Comparison of ENCODE assay signal across 9 mouse cellular contexts in the genomic region with DNA sequence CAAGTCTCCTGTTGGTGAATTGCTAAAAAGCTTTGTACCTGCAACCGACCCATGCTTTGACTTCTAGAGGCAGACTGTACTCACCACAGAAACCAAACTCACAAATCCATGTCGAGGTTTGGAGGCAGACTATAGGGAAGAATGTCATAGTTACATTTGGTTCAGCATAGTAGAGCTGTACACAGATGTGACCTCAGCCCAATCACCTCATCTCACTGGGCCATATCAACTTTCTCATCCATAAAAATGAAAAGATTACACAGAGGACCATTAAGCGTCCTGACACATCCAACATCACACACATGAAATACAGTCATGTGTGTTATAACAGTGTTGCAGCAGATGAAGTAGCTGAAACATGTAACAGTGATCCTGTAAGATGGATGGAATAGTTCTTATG. TPM values are rescaled to one million over a fixed set of nuclear protein-coding genes. Genes with fewer than 3 reads are reported as not detected.
DNase-seq lines count a peak whose midpoint lies in the region; ATAC-seq and TF ChIP-seq lines count a peak whose summit lies in the region.
"Had no signal": no experiment of that assay in that cellular context is flagged by ENCODE, and none has a peak within 500 bp of the region (broad histone marks: within the 10 kb centered on the region; RNA-seq: fewer than 3 reads in every experiment).

No protein-coding gene starts in this region.

- H3K36me3 ChIP-seq in heart, adult 2 months (ENCODE audit: control insufficient read depth, insufficient read depth, low read length) = peaks cover 2% of the 10 kb centered on the region
- no peaks in the 10 kb centered on the region for H3K36me3 ChIP-seq in liver, embryonic 15.5 days (replicated peaks)
- H3K36me3 ChIP-seq in liver, embryonic 11.5 days (ENCODE audit: control insufficient read depth, insufficient read depth, low read length) = no peaks in the 10 kb centered on the region
- no peaks in the 10 kb centered on the region for H3K36me3 ChIP-seq in embryonic facial prominence, embryonic 11.5 days (replicated peaks; ENCODE audit: control insufficient read depth, insufficient read depth, low read depth, low read length)
- H3K36me3 ChIP-seq in limb, embryonic 12.5 days = no peaks in the 10 kb centered on the region

- intact Hi-C loops in heart, adult 2 months (cut with DNase I) = loop anchor here (2.0 to 5.0 kb wide), 2 partner anchors 14 to 108 kb away; no protein-coding TSS in a partner anchor
- intact Hi-C loops in heart, postnatal 25 days (cut with DNase I) = loop anchor here (5.0 kb wide), 2 partner anchors 52 to 63 kb away; no protein-coding TSS in a partner anchor

- DNase-seq in heart, adult 2 months = no peak
- DNase-seq in heart, postnatal 25 days (ENCODE audit: low spot score) = no peak
- DNase-seq in liver, embryonic 11.5 days (ENCODE audit: low spot score) = no peak
- DNase-seq in embryonic facial prominence, embryonic 11.5 days (ENCODE audit: low spot score) = no peak
- no peak for DNase-seq in adrenal gland, adult (ENCODE audit: inconsistent age in 2 of 2, low spot score in 1 of 2)
- DNase-seq in layer of hippocampus, postnatal 14 days (ENCODE audit: low spot score in 2 of 2) = no peak
- DNase-seq: kidney, adult 11 months had no signal

- TF ChIP-seq POLR2A in heart, adult 2 months (IDR thresholded peaks at IDR 0.05; ENCODE audit: insufficient read depth, low read depth, low read length) = no peak

- H3K79me2 ChIP-seq in heart, adult 2 months (replicated peaks; ENCODE audit: control insufficient read depth, insufficient read depth, low read length) = no peaks in the 10 kb centered on the region

- H3K27me3 ChIP-seq in heart, adult 2 months (ENCODE audit: control insufficient read depth, insufficient read depth, low read length) = no peaks in the 10 kb centered on the region
- H3K27me3 ChIP-seq in liver, embryonic 15.5 days = no peaks in the 10 kb centered on the region
- no peaks in the 10 kb centered on the region for H3K27me3 ChIP-seq in liver, embryonic 11.5 days (replicated peaks; ENCODE audit: control insufficient read depth, insufficient read depth, low read length)
- no peaks in the 10 kb centered on the region for H3K27me3 ChIP-seq in embryonic facial prominence, embryonic 11.5 days (ENCODE audit: control insufficient read depth, insufficient read depth, low read length)
- no peaks in the 10 kb centered on the region for H3K27me3 ChIP-seq in limb, embryonic 12.5 days

- H3K4me1 ChIP-seq in heart, adult 2 months (ENCODE audit: control insufficient read depth, insufficient read depth, low read length) = peaks cover 5% of the 10 kb centered on the region
- peaks cover 12% of the 10 kb centered on the region for H3K4me1 ChIP-seq in liver, embryonic 15.5 days (replicated peaks)
- H3K4me1 ChIP-seq in liver, embryonic 11.5 days (replicated peaks; ENCODE audit: control insufficient read depth, insufficient read depth, low read length) = no peaks in the 10 kb centered on the region; the same call in 1 of the 2 replicates
- no peaks in the 10 kb centered on the region for H3K4me1 ChIP-seq in embryonic facial prominence, embryonic 11.5 days (ENCODE audit: control insufficient read depth, insufficient read depth, low read length)
- H3K4me1 ChIP-seq in limb, embryonic 12.5 days (replicated peaks) = peaks cover 11% of the 10 kb centered on the region

- H3K9ac ChIP-seq in heart, adult 2 months (ENCODE audit: low read depth, low read length) = peak overlapping the region; percentile 57; the same call in 1 of the 2 replicates
- no peak overlapping the region for H3K9ac ChIP-seq in liver, embryonic 15.5 days
- H3K9ac ChIP-seq in liver, embryonic 11.5 days (ENCODE audit: low read depth, low read length) = no peak overlapping the region
- no peak overlapping the region for H3K9ac ChIP-seq in embryonic facial prominence, embryonic 11.5 days (replicated peaks; ENCODE audit: low read length)
- no peak overlapping the region for H3K9ac ChIP-seq in limb, embryonic 12.5 days (replicated peaks)

- H3K4me3 ChIP-seq in heart, adult 2 months = no peak overlapping the region
- H3K4me3 ChIP-seq in liver, embryonic 15.5 days (replicated peaks) = no peak overlapping the region
- H3K4me3 ChIP-seq in liver, embryonic 11.5 days (ENCODE audit: low read depth, low read length) = no peak overlapping the region
- no peak overlapping the region for H3K4me3 ChIP-seq in embryonic facial prominence, embryonic 11.5 days (ENCODE audit: low read depth, low read length)
- no peak overlapping the region for H3K4me3 ChIP-seq in limb, embryonic 12.5 days (replicated peaks)

- peak overlapping the region; percentile 73 for H3K27ac ChIP-seq in heart, adult 2 months
- no peak overlapping the region for H3K27ac ChIP-seq in liver, embryonic 15.5 days (replicated peaks)
- no peak overlapping the region for H3K27ac ChIP-seq in liver, embryonic 11.5 days (ENCODE audit: low read depth, low read length)
- H3K27ac ChIP-seq in embryonic facial prominence, embryonic 11.5 days (replicated peaks; ENCODE audit: low read depth, low read length) = peak overlapping the region; percentile 70; the same call in 1 of the 2 replicates
- peak overlapping the region; percentile 90 for H3K27ac ChIP-seq in limb, embryonic 12.5 days

- no peak for TF ChIP-seq EP300 in heart, adult 2 months (IDR thresholded peaks at IDR 0.05; ENCODE audit: insufficient read depth, low read depth, low read length)

- WGBS in heart, adult 2 months = 49% methylated on average over 3 of the region's 3 CpGs
- WGBS in liver, embryonic 15.5 days (ENCODE audit: insufficient replicate concordance) = 48% methylated on average over 3 of the region's 3 CpGs
- 60% methylated on average over 3 of the region's 3 CpGs for WGBS in liver, embryonic 11.5 days
- WGBS in embryonic facial prominence, embryonic 11.5 days = 53% methylated on average over 3 of the region's 3 CpGs
- 36% methylated on average over 3 of the region's 3 CpGs for WGBS in limb, embryonic 12.5 days

- no peak for ATAC-seq in liver, embryonic 15.5 days (ENCODE audit: insufficient read depth)
- ATAC-seq in liver, embryonic 11.5 days (replicated peaks; ENCODE audit: low FRiP score) = no peak
- ATAC-seq in embryonic facial prominence, embryonic 11.5 days (replicated peaks; ENCODE audit: insufficient number of reproducible peaks, low FRiP score, low TSS enrichment, low read depth) = peak; percentile 65
- ATAC-seq in limb, embryonic 12.5 days (ENCODE audit: insufficient number of reproducible peaks, insufficient read depth, low FRiP score, low TSS enrichment, low read depth) = peak; percentile 69

- no peaks in the 10 kb centered on the region for H3K9me3 ChIP-seq in liver, embryonic 15.5 days (replicated peaks)
- no peaks in the 10 kb centered on the region for H3K9me3 ChIP-seq in liver, embryonic 11.5 days (ENCODE audit: control insufficient read depth, low read length)
- no peaks in the 10 kb centered on the region for H3K9me3 ChIP-seq in embryonic facial prominence, embryonic 11.5 days (replicated peaks; ENCODE audit: control insufficient read depth, low read length)
- H3K9me3 ChIP-seq in limb, embryonic 12.5 days = no peaks in the 10 kb centered on the region

- no peak for TF ChIP-seq CTCF in heart, adult 2 months (IDR thresholded peaks at IDR 0.05)

- 0 out of 2 replicates have a peak overlapping the region, but pooled peaks have one; percentile 50 for H3K4me2 ChIP-seq in liver, embryonic 15.5 days
- H3K4me2 ChIP-seq in liver, embryonic 11.5 days = no peak overlapping the region; the same call in 1 of the 2 replicates
- H3K4me2 ChIP-seq in embryonic facial prominence, embryonic 11.5 days (ENCODE audit: low read depth, low read length) = no peak overlapping the region
- H3K4me2 ChIP-seq in limb, embryonic 12.5 days = peak overlapping the region; percentile 55

RNA-seq across cellular contexts. Expression of gene Cep85l, which starts 19.3 kb away (rescaled TPM):
- total RNA-seq in heart, adult 2 months (2021) = 10 to 100 TPM; 16.2 to 16.5 TPM
- 4.3 and 8.3 TPM in 2 replicates for polyA plus RNA-seq in heart, adult 2 months (2012; rRNA removed)
- 10 to 100 TPM; 14.5 to 16.1 TPM for total RNA-seq in heart, postnatal 25 days (2021)
- 2.0 TPM in 2 replicates for polyA plus RNA-seq in liver, embryonic 15.5 days (2015; fragmentation: Nextera tagmentation; extraction: Ambion mirVana)
- polyA plus RNA-seq in liver, embryonic 11.5 days (2014; fragmentation: Nextera tagmentation; extraction: Ambion mirVana) = 2.6 and 3.0 TPM in 2 replicates
- 4.7 and 6.6 TPM in 2 replicates for polyA plus RNA-seq in embryonic facial prominence, embryonic 11.5 days (2014; fragmentation: Nextera tagmentation; extraction: Ambion mirVana)
- 9.5 and 9.6 TPM in 2 replicates for polyA plus RNA-seq in limb, embryonic 12.5 days (2016; fragmentation: Nextera tagmentation; extraction: Ambion mirVana)
- total RNA-seq in layer of hippocampus, postnatal 14 days (2021) = 10 to 100 TPM; 19.5 to 22.2 TPM

Comparison
In these comparisons a context has a peak if more than half of its experiments do, and no peak if none do; other contexts are left out.
1. H3K4me2 ChIP-seq: peak in liver, embryonic 15.5 days (single experiment) and limb, embryonic 12.5 days (single experiment); none in liver, embryonic 11.5 days (single experiment) and embryonic facial prominence, embryonic 11.5 days (single experiment).
2. H3K27ac ChIP-seq: peak in heart, adult 2 months (single experiment), embryonic facial prominence, embryonic 11.5 days (single experiment) and limb, embryonic 12.5 days (single experiment); none in liver, embryonic 15.5 days (single experiment) and liver, embryonic 11.5 days (single experiment).
3. ATAC-seq: peak in embryonic facial prominence, embryonic 11.5 days (single experiment) and limb, embryonic 12.5 days (single experiment); none in liver, embryonic 15.5 days (single experiment) and liver, embryonic 11.5 days (single experiment).